Mouse (Mus musculus) splenic B cell, adult 2 months (primary cell): ENCODE results near the gene Ccdc148.

Experiments used
- DNase-seq: peaks from one replicate; pipeline ENCODE4 v3.0.0-alpha.2; 2011; ENCODE audit warnings: low read depth, low spot score
- H3K27me3 ChIP-seq: 2 replicates; pipeline ENCODE4 v1.6.1; 2012; ENCODE audit warnings: mild to moderate bottlenecking, low read length, moderate library complexity, mixed read lengths; ENCODE audit not compliant: control insufficient read depth, poor library complexity, insufficient read depth, severe bottlenecking
- H3K36me3 ChIP-seq: 2 replicates; pipeline ENCODE4 v1.6.1; 2012; ENCODE audit warnings: mild to moderate bottlenecking, low read length, moderate library complexity, mixed read lengths; ENCODE audit not compliant: control insufficient read depth, poor library complexity, insufficient read depth, severe bottlenecking

The Ccdc148 gene

GRCm38 (mm10) chr2:58773833-58774232, 386.6 kb downstream of the Ccdc148 start:
- DNase-seq, result no peak
- Histone ChIP-seq H3K27me3 (no peaks in the 10 kb centered on the region), H3K36me3 (no peaks in the 10 kb centered on the region)
